Mouse (Mus musculus) layer of hippocampus, postnatal 25 days (tissue): ENCODE data around the gene Shmt2. TPM values are rescaled to one million over a fixed set of nuclear protein-coding genes. Genes with fewer than 3 reads are reported as not detected.

ENCODE experiments used
- DNase-seq, 2 experiments: peaks; one replicate each; pipeline ENCODE4 v3.0.0; 2022; ENCODE audit warnings: mixed read lengths in 2 of 2, low spot score in 1 of 2; ENCODE audit errors: extremely low spot score in 1 of 2
- total RNA-seq, 2 experiments: library from RNA; stranded (reverse); gene quantifications; 2 replicates each; pipeline ENCODE4 v1.2.3; 2021

The Shmt2 gene
- 10 to 100 TPM; 29.5 to 31.8 TPM for total RNA-seq

GRCm38 (mm10) chr10:127522088-127522581, at the start of gene Shmt2:
Gene Shmt2, minus strand, starts transcription at chr10:127522444.
- peak; percentile 74 to 84 for DNase-seq

- no peak for DNase-seq
Measured at GRCm38 (mm10) chr10:127570937-127571641, 48.8 kb upstream of the Shmt2 start.

- no peak for DNase-seq
Measured at GRCm38 (mm10) chr10:127570384-127570783, 48.1 kb upstream of the Shmt2 start.

- peak; percentile 42 to 74 for DNase-seq
Measured at GRCm38 (mm10) chr10:127569450-127569849, 47.2 kb upstream of the Shmt2 start.

- DNase-seq: no peak
Measured at GRCm38 (mm10) chr10:127566553-127567326, 44.5 kb upstream of the Shmt2 start.

DNA sequence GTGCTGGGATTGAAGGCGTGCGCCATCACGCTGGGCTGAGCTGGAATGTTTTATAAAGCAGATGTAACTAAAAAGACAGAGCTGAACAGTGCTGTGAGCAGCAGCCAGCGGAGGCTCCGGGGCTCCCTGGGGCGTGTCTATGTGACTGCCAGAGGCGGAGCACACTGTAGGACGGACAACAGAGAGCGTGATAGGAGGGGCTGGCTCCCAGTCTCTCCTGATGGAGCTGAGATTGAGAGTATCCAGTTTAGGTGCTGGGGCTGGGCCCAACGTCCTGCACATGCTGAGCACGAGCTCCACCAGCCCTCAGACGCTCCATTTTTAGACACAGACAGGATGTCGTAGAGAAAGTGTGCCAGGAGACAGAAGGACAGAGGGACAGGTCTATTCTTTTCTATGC, 42.1 kb upstream of the Shmt2 start:
- DNase-seq: no peak

DNA sequence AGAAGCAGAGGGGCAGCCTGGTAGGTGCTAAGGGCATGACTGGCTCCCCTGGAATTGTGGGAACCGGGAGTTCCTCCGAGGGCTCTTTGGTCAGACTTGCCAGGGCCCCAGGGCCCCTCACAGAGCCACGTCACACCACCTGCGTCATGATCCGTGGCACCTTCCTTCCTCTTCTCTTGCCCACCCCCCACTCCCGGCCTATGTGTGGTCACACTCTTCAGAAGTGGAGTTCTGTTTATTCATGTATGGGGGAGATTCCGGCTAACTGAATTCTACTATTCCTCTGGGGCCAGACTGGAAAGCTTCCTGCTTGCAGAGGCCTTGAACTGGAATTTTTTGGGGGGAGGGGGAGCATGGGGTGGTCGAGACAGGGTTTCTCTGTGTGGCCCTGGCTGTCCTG, 41.6 kb upstream of the Shmt2 start:
- no peak for DNase-seq

- DNase-seq: no peak
Measured at GRCm38 (mm10) chr10:127561145-127561544, 38.9 kb upstream of the Shmt2 start.

GRCm38 (mm10) chr10:127557397-127557796, 35.2 kb upstream of the Shmt2 start:
- DNase-seq: no peak

GRCm38 (mm10) chr10:127555703-127556102, 33.5 kb upstream of the Shmt2 start:
- no peak for DNase-seq

GRCm38 (mm10) chr10:127549892-127550291, 27.6 kb upstream of the Shmt2 start:
- DNase-seq: no peak

- no peak for DNase-seq
Measured at GRCm38 (mm10) chr10:127548236-127548635, 26.0 kb upstream of the Shmt2 start.

DNA sequence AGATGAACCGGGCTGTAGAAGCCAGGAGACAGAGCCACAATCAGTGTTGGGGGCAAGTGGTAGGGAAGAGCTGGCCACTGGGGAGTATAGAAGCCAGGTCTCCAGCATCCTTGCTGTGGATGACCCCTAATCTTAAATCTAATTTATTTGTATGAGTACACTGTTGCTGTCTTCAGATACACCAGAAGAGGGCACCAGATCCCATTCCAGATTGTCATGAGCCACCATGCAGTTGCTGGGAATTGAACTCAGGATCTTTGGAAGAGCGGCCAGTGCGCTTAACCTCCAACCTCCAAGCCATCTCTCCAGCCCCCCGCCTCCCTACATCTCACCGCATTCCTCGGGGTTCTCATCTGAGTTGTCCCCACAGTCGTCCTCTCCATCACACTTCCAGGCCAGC, 24.3 kb upstream of the Shmt2 start:
- no peak for DNase-seq

DNA sequence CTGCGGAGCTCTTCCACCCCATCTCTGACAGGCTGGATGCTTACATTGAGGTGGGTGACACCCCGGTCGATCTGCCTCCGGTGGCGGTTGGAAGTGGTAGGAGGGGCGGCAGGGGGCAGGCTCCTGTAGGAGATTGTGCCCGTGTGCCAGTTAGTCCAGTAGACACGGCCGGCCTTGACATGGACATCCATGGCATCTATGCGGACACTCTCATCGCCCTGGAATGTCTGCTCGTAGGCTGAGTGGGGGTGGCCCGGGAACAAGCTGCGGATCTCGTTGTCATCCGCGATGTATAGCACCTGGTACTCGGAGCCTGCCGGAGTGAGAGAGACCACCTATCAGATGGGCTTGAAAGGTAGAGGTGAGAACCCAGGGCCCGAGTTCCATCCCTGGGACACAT, 22.1 kb upstream of the Shmt2 start:
- DNase-seq: no peak

DNA sequence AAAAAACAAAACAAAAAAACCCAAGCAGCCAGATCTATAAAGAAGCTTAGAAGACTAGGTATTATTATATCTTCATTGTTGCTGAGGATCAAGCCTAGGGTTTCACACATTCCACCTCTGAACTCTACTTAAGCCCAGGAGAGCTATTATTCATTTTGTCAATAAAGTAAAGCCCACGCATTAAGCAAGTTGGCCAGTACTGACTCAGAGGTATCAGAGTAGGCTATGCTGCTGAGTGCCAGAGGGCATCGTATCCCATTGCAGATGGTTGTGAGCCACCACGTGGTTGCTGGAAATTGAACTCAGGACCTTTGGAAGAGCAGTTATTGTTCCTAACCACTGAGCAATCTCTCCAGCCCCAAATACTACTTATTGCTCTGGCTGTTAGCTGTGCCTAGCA, 21.7 kb upstream of the Shmt2 start:
- DNase-seq: no peak

DNA sequence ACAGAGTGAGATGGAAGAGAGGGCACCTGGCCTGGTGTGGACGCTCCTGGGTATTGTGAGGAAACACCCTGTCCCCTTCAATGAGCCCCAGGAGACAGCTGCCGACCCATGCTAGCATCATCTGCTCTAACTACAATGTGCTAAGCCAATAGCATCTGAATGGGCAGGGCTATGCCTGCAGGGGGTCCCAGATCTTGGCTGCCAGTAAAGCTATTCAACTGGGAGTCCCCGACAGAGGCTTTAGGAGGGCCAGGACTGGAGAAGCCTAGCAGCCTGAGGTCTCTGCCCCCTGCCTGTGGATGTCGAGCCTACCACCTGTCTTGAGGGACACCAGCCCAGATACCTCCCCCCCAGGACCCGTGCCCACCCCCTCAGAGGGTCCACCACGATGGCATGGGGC, 20.5 kb upstream of the Shmt2 start:
- DNase-seq: no peak

DNA sequence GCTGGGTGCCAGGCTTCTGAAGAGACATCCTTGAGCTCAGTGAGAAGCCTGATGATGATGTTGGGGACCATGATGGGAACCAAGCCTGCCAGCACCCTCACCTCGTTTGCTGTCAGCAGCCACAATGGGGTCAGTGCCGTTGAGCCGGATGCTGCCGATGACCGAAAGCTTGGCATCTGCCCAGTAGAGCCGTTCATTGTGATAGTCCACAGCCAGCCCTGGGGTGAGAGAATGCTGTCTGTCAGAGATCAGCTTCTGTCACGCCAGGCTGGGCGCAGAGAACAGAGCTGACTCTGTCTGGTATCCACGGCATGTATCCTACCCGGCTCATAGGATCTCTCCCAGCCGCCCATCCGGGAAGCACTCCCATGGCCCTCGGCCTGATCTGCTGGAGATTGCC, 19.8 kb upstream of the Shmt2 start:
- peak in 1 of 2 experiments; percentile 16 for DNase-seq

DNA sequence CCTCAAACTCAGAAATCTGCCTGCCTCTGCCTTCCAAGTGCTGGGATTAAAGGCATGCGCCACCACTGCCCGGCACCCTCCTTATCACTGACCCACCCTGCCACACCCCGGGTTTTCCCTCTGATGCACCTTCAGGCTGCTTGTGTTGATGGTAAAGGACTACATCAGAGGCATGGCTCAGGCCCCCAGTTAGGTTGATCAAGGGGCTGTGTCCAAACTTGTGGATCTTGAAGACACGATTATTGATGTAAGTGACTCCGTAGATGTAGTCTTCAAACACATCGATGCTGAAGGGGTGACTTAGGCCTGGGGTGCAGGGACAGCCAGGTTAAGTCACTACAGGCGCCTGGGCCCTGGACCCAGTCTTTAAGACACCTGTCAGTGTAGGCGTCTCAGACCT, 19.3 kb upstream of the Shmt2 start:
- no peak for DNase-seq

GRCm38 (mm10) chr10:127537854-127538583, 15.8 kb upstream of the Shmt2 start:
- peak; percentile 61 to 85 for DNase-seq

- DNase-seq: peak in 1 of 2 experiments; percentile 55
Measured at GRCm38 (mm10) chr10:127536586-127537314, 14.5 kb upstream of the Shmt2 start.
